Mouse (Mus musculus) stomach, postnatal 0 days (tissue): ENCODE data around the gene Tubb5.

ENCODE experiments used
- CTCF ChIP-seq: IDR thresholded peaks from 2 replicates; pipeline ENCODE4 v1.5.1; 2016; ENCODE audit warnings: antibody characterized with exemption, low read depth, mild to moderate bottlenecking, moderate library complexity
- EP300 ChIP-seq: optimal IDR thresholded peaks from 2 replicates; pipeline ENCODE3; 2016; ENCODE audit warnings: antibody characterized with exemption

- no peak for TF ChIP-seq CTCF
- TF ChIP-seq EP300, result no peak
These were observed 45.3 kb downstream of the Tubb5 start for GRCm38 (mm10) chr17:35792837-35793236.
